Mouse (Mus musculus): ENCODE measurements at regions not wholly inside any gene's neighbourhood (a gene's known extent, or its start where the extent isn't known, plus 50 kb on each side); places are given as distances from the start of the nearest gene placed in this dataset.

- in situ Hi-C loops (cut with MboI; ENCODE audit: low pct_unique_long_range_greater_than_20kb in 1 of 2, low sequenced_read_pairs in 2 of 2, unreplicated experiment in 1 of 2): no loop called here
Measured at GRCm38 (mm10) chr13:97705926-97706325, 54.5 kb downstream of the Gm10260 start.

GRCm38 (mm10) chr13:97704541-97704940 is 55.9 kb downstream of the Gm10260 start:
- in situ Hi-C loops (cut with MboI; ENCODE audit: low pct_unique_long_range_greater_than_20kb in 1 of 2, low sequenced_read_pairs in 2 of 2, unreplicated experiment in 1 of 2): no loop called here

GRCm38 (mm10) chr13:97698967-97699366 is 61.5 kb downstream of the Gm10260 start:
- in situ Hi-C loops (cut with MboI; ENCODE audit: low pct_unique_long_range_greater_than_20kb in 1 of 2, low sequenced_read_pairs in 2 of 2, unreplicated experiment in 1 of 2): no loop called here

- in situ Hi-C loops (cut with MboI; ENCODE audit: low pct_unique_long_range_greater_than_20kb in 1 of 2, low sequenced_read_pairs in 2 of 2, unreplicated experiment in 1 of 2): no loop called here
Measured at GRCm38 (mm10) chr13:97698317-97698716, 62.1 kb downstream of the Gm10260 start.

GRCm38 (mm10) chr13:97697262-97697661 is 63.2 kb downstream of the Gm10260 start:
- in situ Hi-C loops (cut with MboI; ENCODE audit: low pct_unique_long_range_greater_than_20kb in 1 of 2, low sequenced_read_pairs in 2 of 2, unreplicated experiment in 1 of 2): no loop called here

- in situ Hi-C loops (cut with MboI; ENCODE audit: low pct_unique_long_range_greater_than_20kb in 1 of 2, low sequenced_read_pairs in 2 of 2, unreplicated experiment in 1 of 2): no loop called here
Measured at GRCm38 (mm10) chr13:97695022-97695421, 65.4 kb downstream of the Gm10260 start.

- in situ Hi-C loops (cut with MboI; ENCODE audit: low pct_unique_long_range_greater_than_20kb in 1 of 2, low sequenced_read_pairs in 2 of 2, unreplicated experiment in 1 of 2): no loop called here
Measured at GRCm38 (mm10) chr13:97694356-97694990, 66.0 kb downstream of the Gm10260 start.

GRCm38 (mm10) chr13:97688310-97688886 is 72.0 kb downstream of the Gm10260 start:
- in situ Hi-C loops (cut with MboI; ENCODE audit: low pct_unique_long_range_greater_than_20kb in 1 of 2, low sequenced_read_pairs in 2 of 2, unreplicated experiment in 1 of 2): no loop called here

- in situ Hi-C loops (cut with MboI; ENCODE audit: low pct_unique_long_range_greater_than_20kb in 1 of 2, low sequenced_read_pairs in 2 of 2, unreplicated experiment in 1 of 2): no loop called here
Measured at GRCm38 (mm10) chr13:97683836-97684235, 76.6 kb downstream of the Gm10260 start.

GRCm38 (mm10) chr13:97681228-97681987 is 79.0 kb downstream of the Gm10260 start:
- in situ Hi-C loops (cut with MboI; ENCODE audit: low pct_unique_long_range_greater_than_20kb in 1 of 2, low sequenced_read_pairs in 2 of 2, unreplicated experiment in 1 of 2): no loop called here

GRCm38 (mm10) chr13:97680283-97680896 is 80.0 kb downstream of the Gm10260 start:
- in situ Hi-C loops (cut with MboI; ENCODE audit: low pct_unique_long_range_greater_than_20kb in 1 of 2, low sequenced_read_pairs in 2 of 2, unreplicated experiment in 1 of 2): no loop called here

- in situ Hi-C loops (cut with MboI; ENCODE audit: low pct_unique_long_range_greater_than_20kb in 1 of 2, low sequenced_read_pairs in 2 of 2, unreplicated experiment in 1 of 2): no loop called here
Measured at GRCm38 (mm10) chr13:97678991-97679390, 81.4 kb downstream of the Gm10260 start.

- in situ Hi-C loops (cut with MboI; ENCODE audit: low pct_unique_long_range_greater_than_20kb in 1 of 2, low sequenced_read_pairs in 2 of 2, unreplicated experiment in 1 of 2): no loop called here
Measured at GRCm38 (mm10) chr13:97676536-97677048, 83.8 kb downstream of the Gm10260 start.

- in situ Hi-C loops (cut with MboI; ENCODE audit: low pct_unique_long_range_greater_than_20kb in 1 of 2, low sequenced_read_pairs in 2 of 2, unreplicated experiment in 1 of 2): no loop called here
Measured at GRCm38 (mm10) chr13:97673107-97673506, 87.3 kb downstream of the Gm10260 start.

GRCm38 (mm10) chr13:97672038-97672675 is 88.3 kb downstream of the Gm10260 start:
- in situ Hi-C loops (cut with MboI; ENCODE audit: low pct_unique_long_range_greater_than_20kb in 1 of 2, low sequenced_read_pairs in 2 of 2, unreplicated experiment in 1 of 2): no loop called here

- in situ Hi-C loops (cut with MboI; ENCODE audit: low pct_unique_long_range_greater_than_20kb in 1 of 2, low sequenced_read_pairs in 2 of 2, unreplicated experiment in 1 of 2): no loop called here
Measured at GRCm38 (mm10) chr13:97669366-97669765, 91.1 kb downstream of the Gm10260 start.

GRCm38 (mm10) chr13:97668910-97669309 is 91.5 kb downstream of the Gm10260 start:
- in situ Hi-C loops (cut with MboI; ENCODE audit: low pct_unique_long_range_greater_than_20kb in 1 of 2, low sequenced_read_pairs in 2 of 2, unreplicated experiment in 1 of 2): no loop called here

- in situ Hi-C loops (cut with MboI; ENCODE audit: low pct_unique_long_range_greater_than_20kb in 1 of 2, low sequenced_read_pairs in 2 of 2, unreplicated experiment in 1 of 2): no loop called here
Measured at GRCm38 (mm10) chr13:97667313-97667712, 93.1 kb downstream of the Gm10260 start.

GRCm38 (mm10) chr13:97666761-97667160 is 93.7 kb downstream of the Gm10260 start:
- in situ Hi-C loops (cut with MboI; ENCODE audit: low pct_unique_long_range_greater_than_20kb in 1 of 2, low sequenced_read_pairs in 2 of 2, unreplicated experiment in 1 of 2): no loop called here
